Mouse (Mus musculus): ENCODE results near the gene Prkra. TPM values are rescaled to one million over a fixed set of nuclear protein-coding genes. Genes with fewer than 3 reads are reported as not detected.

Gene Prkra
- 20.0 and 20.3 TPM in 2 replicates for polyA plus RNA-seq (2015; fragmentation: Nextera tagmentation; extraction: Ambion mirVana)

- Histone ChIP-seq H3K36me3 (ENCODE audit: control insufficient read depth, insufficient read depth) (no peaks in the 10 kb centered on the region), H3K27ac (ENCODE audit: low read depth, low read length) (peak within 1 kb of the TSS; percentile 77), H3K9me3 (ENCODE audit: control insufficient read depth) (no peaks in the 10 kb centered on the region), H3K4me3 (ENCODE audit: low read depth, low read length) (peak within 1 kb of the TSS; percentile 80), H3K9ac (ENCODE audit: low read depth, low read length) (peak within 1 kb of the TSS; percentile 58), H3K4me1 (replicated peaks; ENCODE audit: control insufficient read depth, insufficient read depth, low read length) (peaks cover 3% of the 10 kb centered on the region), H3K27me3 (replicated peaks; ENCODE audit: control insufficient read depth, insufficient read depth, low read length) (no peaks in the 10 kb centered on the region), H3K4me2 (replicated peaks; ENCODE audit: low read depth) (peak within 1 kb of the TSS; percentile 95)
- peak; percentile 100 for ATAC-seq
- TF ChIP-seq CTCF (IDR thresholded peaks at IDR 0.05; ENCODE audit: low read depth), result no peak
- under 1% methylated on average over 42 of the region's 42 CpGs for WGBS
Measured at GRCm38 (mm10) chr2:76647883-76648570, at the start of gene Prkra, which contains the start of gene Pjvk. Gene Prkra (minus strand): TSS chr2:76648015. Gene Pjvk (plus strand): TSS chr2:76648476.

DNA sequence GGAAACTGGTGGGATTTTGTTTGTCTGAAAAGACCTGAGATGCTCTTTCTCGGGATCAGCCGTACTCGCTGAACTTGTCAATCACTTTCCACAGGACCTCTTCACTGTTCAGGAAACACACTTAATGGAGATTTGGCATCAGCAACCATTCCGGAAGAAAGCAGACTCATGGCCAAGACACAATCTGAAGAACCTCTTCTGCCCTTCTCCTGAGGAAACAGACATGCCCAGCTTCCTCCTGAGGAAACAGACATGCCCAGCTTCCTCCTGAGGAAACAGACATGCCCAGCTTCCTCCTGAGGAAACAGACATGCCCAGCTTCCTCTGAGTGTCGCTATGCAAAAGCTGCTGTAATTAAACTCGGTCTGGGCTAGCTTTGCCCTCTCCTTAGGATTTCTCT is 47.5 kb upstream of the Prkra start:
- TF ChIP-seq CTCF (IDR thresholded peaks at IDR 0.05; ENCODE audit: low read depth), result no peak
- H3K36me3 ChIP-seq (ENCODE audit: control insufficient read depth, insufficient read depth), result peaks cover 67% of the 10 kb centered on the region
- H3K4me3 ChIP-seq (ENCODE audit: low read depth, low read length), result no peak overlapping the region
- H3K9me3 ChIP-seq (ENCODE audit: control insufficient read depth), result no peaks in the 10 kb centered on the region
- H3K27me3 ChIP-seq (replicated peaks; ENCODE audit: control insufficient read depth, insufficient read depth, low read length), result no peaks in the 10 kb centered on the region
- H3K4me2 ChIP-seq (replicated peaks; ENCODE audit: low read depth), result no peak overlapping the region
- 73% methylated on average over 6 of the region's 6 CpGs for WGBS
- no peak overlapping the region for H3K9ac ChIP-seq (ENCODE audit: low read depth, low read length)
- H3K27ac ChIP-seq (ENCODE audit: low read depth, low read length), result no peak overlapping the region
- no peak for ATAC-seq
- H3K4me1 ChIP-seq (replicated peaks; ENCODE audit: control insufficient read depth, insufficient read depth, low read length), result no peaks in the 10 kb centered on the region

DNA sequence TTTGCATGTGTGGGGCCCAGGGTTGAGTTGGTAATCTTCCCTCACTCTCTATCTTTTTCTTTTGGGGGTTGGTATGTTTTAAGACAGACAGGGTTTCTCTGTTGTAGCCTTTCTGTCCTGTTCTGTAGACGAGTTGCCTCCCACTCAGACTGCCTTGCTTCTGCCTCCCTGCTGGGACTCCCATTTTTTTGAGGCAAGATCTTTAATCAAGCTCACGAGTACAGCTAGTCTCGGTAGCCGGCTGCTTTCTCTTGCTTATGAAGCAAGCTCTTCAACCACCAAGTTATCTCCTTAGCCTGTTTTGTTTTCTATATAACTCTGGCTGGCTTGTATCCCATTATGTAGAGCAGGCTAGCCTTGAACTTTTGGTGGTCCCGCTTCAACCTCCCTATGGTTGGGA is 46.0 kb upstream of the Prkra start:
- Histone ChIP-seq H3K4me2 (replicated peaks; ENCODE audit: low read depth) (no peak overlapping the region), H3K36me3 (ENCODE audit: control insufficient read depth, insufficient read depth) (peaks cover 70% of the 10 kb centered on the region), H3K27ac (ENCODE audit: low read depth, low read length) (no peak overlapping the region), H3K4me1 (replicated peaks; ENCODE audit: control insufficient read depth, insufficient read depth, low read length) (no peaks in the 10 kb centered on the region), H3K4me3 (ENCODE audit: low read depth, low read length) (no peak overlapping the region), H3K9ac (ENCODE audit: low read depth, low read length) (no peak overlapping the region), H3K9me3 (ENCODE audit: control insufficient read depth) (no peaks in the 10 kb centered on the region), H3K27me3 (replicated peaks; ENCODE audit: control insufficient read depth, insufficient read depth, low read length) (no peaks in the 10 kb centered on the region)
- TF ChIP-seq CTCF (IDR thresholded peaks at IDR 0.05; ENCODE audit: low read depth), result no peak
- ATAC-seq, result no peak
- 82% methylated on average over 5 of the region's 5 CpGs for WGBS

DNA sequence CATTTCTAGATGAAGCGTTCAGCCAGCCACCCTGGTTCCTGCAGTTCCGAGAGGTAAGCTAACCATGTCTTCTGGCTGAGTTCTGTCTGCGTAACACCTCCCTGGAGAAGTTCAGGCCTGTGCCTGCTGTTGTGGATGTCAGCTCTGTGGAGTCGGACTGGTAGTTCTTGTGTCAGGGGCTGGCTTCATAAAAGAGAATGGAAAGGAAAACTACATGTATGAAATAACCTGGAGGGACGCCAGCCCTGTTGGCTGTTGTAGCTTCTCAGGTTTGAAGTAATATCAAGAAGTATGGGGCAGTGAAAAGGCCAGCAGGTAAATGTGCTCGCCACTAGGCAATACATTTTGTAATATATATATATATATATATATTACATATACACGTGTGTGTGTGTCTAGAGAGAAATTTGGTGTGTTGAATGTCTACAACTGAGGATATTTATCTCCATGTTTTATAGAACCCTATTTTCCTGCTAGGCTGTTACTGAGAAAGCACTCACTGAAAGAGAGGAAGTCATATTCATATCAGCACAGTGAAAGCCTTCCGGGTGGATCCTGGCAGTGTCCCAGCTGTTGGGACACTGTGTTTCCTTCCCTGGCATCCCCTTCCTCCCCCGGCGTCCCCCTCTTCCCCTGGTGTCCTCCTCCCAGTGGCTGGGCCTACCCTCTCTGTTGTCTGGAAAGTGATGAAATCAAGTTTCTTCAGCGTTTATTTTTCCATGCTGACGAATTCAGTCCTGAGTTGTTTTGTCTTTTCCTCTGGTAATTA is 42.8 kb upstream of the Prkra start:
- Histone ChIP-seq H3K9me3 (ENCODE audit: control insufficient read depth) (no peaks in the 10 kb centered on the region), H3K27ac (ENCODE audit: low read depth, low read length) (no peak overlapping the region), H3K27me3 (replicated peaks; ENCODE audit: control insufficient read depth, insufficient read depth, low read length) (no peaks in the 10 kb centered on the region), H3K4me2 (replicated peaks; ENCODE audit: low read depth) (no peak overlapping the region), H3K4me3 (ENCODE audit: low read depth, low read length) (no peak overlapping the region), H3K9ac (ENCODE audit: low read depth, low read length) (no peak overlapping the region), H3K4me1 (replicated peaks; ENCODE audit: control insufficient read depth, insufficient read depth, low read length) (no peaks in the 10 kb centered on the region), H3K36me3 (ENCODE audit: control insufficient read depth, insufficient read depth) (peaks cover 80% of the 10 kb centered on the region)
- ATAC-seq, result no peak
- 78% methylated on average over 12 of the region's 12 CpGs for WGBS
- TF ChIP-seq CTCF (IDR thresholded peaks at IDR 0.05; ENCODE audit: low read depth), result no peak

- Histone ChIP-seq H3K27ac (ENCODE audit: low read depth, low read length) (no peak overlapping the region), H3K4me1 (replicated peaks; ENCODE audit: control insufficient read depth, insufficient read depth, low read length) (no peaks in the 10 kb centered on the region), H3K36me3 (ENCODE audit: control insufficient read depth, insufficient read depth) (peaks cover 72% of the 10 kb centered on the region), H3K9ac (ENCODE audit: low read depth, low read length) (no peak overlapping the region), H3K27me3 (replicated peaks; ENCODE audit: control insufficient read depth, insufficient read depth, low read length) (no peaks in the 10 kb centered on the region), H3K9me3 (ENCODE audit: control insufficient read depth) (no peaks in the 10 kb centered on the region), H3K4me3 (ENCODE audit: low read depth, low read length) (no peak overlapping the region), H3K4me2 (replicated peaks; ENCODE audit: low read depth) (no peak overlapping the region)
- 33% methylated on average over 7 of the region's 7 CpGs for WGBS
- ATAC-seq, result peak; percentile 81
- no peak for TF ChIP-seq CTCF (IDR thresholded peaks at IDR 0.05; ENCODE audit: low read depth)
Measured at GRCm38 (mm10) chr2:76688162-76688561, 40.3 kb upstream of the Prkra start.

GRCm38 (mm10) chr2:76687608-76688007 is 39.8 kb upstream of the Prkra start:
- Histone ChIP-seq H3K4me1 (replicated peaks; ENCODE audit: control insufficient read depth, insufficient read depth, low read length) (no peaks in the 10 kb centered on the region), H3K36me3 (ENCODE audit: control insufficient read depth, insufficient read depth) (peaks cover 72% of the 10 kb centered on the region), H3K4me3 (ENCODE audit: low read depth, low read length) (no peak overlapping the region), H3K9me3 (ENCODE audit: control insufficient read depth) (no peaks in the 10 kb centered on the region), H3K9ac (ENCODE audit: low read depth, low read length) (no peak overlapping the region), H3K27me3 (replicated peaks; ENCODE audit: control insufficient read depth, insufficient read depth, low read length) (no peaks in the 10 kb centered on the region), H3K27ac (ENCODE audit: low read depth, low read length) (no peak overlapping the region), H3K4me2 (replicated peaks; ENCODE audit: low read depth) (no peak overlapping the region)
- WGBS, result 63% methylated on average over 3 of the region's 3 CpGs
- ATAC-seq, result no peak
- no peak for TF ChIP-seq CTCF (IDR thresholded peaks at IDR 0.05; ENCODE audit: low read depth)
